Mouse (Mus musculus) lung, adult 18-20 months (tissue): ENCODE results near the gene B4galt1.

Experiments
- DNase-seq, 2 experiments: peaks; one replicate each; pipeline ENCODE4 v3.0.0; 2022; ENCODE audit warnings: mixed read lengths in 2 of 2

B4galt1 gene

DNA sequence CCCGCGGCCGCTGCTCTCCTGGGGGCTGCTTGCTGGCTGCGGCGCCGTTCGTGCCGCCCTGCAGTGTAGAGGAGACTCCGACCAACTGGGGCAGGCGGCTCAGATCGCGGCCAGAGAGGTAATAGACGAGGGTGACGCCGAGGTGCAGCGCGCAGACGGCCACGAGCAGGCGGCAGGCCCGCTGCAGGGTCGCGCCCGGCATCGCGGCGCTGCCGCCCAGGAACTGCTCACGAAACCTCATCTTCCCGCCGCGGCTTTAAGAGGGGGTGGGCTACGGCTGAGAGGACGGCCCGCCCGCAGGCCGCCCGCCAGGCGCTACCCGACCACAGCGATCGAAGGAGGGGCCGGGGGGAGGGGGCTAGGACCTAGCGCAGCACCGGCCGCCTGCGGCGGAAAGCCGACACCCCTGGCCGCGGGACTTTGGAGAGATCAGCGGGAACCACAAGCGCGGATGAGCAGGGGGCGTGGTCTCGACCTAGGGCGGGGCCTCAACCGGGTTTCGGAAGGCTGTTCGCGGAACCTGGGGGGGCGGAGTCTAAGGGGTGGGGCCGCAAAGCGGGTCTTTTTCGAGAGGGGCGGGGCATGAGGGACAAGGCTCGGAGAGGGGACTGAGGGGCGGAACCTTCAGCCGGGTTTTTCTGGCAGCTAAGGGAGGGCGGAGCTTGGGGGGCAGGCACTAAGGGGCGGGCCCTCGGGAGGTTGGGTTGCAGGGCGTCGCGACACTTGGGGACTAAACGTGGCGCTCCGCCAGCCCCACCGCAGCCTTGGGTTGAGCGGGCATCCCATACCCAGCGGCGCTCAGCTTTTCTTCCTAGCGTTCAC is at the start of gene B4galt1:
TSS of gene B4galt1 (minus strand) at position 441 of the 822 bp plus-strand sequence.
- DNase-seq = peak; percentile 99 to 100

DNA sequence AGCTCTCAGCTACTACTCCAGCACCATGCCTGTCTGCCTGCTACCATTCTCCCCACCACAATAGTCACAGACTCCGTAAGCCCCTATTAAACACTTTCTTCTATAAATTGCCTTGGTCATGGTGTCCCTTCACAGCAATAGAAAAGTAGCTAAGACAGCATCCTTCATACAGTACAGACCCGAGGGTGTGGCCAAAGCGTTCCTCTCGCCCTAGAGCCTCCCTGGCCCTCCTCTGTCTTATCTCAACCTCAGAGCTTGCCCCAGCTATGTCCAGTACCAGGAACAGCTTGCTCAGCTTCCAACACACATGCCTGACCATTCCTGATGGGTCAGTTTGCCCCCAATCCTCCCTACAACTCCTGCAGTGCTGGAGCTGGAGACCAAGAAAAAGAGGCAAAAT is 46.8 kb upstream of the B4galt1 start:
- no peak for DNase-seq

DNA sequence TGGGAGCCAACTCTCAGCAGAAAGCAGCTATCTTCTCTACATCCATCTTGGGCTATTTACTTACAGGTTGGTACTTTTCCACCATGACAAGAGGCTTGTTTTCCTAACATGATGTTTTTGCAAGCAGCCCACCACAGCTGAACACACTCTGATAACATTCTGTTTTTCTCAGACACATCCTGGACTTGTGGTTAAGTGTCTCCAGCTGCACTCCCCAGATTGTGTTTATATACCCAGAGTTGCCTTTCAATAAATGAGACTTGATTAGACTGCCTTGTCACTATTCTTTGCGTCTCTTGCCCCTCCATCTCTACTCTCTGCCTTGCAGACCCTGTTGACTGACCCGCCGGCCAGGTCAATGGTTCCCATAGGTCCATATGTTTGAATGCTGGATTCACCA is 46.3 kb upstream of the B4galt1 start:
- DNase-seq = no peak

DNA sequence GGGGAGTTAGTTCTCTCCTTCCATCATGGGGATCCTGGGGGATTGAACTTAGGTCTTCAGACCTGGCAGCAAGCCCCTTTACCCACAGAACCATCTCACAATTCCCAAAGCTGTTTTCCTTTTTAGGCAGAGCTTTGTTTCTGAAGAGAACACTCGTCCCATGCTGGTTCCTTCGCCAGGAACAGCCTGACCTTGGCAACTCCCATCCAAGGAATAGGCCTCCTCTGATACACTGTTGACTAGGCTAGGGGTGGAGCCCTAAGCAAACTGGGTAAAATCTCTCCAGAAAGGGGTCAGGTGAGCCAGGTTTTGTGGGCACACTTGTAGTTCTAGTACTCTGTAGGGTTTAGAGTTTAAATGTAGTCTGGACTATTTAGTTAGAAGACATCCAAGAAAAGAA is 45.5 kb upstream of the B4galt1 start:
- no peak for DNase-seq

DNA sequence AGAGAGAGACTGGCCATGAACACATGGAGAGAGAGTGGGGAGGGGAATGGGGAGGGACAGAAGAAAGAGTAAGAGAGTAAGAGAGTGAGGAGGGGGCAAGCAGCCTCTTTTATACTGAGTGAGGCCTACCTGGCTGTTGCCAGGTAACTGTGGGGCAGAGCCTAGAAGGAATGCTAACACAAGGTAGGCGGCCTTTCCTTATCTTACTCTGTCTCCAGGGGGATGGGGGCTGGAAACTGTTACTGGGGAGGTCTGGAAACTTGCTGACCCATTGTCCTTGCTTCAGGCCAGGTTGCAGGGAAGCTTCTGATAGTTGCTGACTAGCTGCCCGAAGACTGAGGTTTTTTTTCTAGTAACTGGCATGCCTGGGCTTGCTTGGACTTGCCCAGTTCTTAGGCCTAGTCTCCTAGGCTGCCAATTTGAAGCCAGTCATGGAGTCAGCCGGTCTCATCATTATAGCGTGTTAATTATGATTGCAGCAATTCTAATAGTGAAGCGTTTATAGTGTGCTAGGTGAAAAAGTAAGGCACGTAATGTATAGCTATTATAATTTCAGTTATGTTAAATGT is 44.8 kb upstream of the B4galt1 start:
- DNase-seq = peak in 1 of 2 experiments; percentile 57

DNA sequence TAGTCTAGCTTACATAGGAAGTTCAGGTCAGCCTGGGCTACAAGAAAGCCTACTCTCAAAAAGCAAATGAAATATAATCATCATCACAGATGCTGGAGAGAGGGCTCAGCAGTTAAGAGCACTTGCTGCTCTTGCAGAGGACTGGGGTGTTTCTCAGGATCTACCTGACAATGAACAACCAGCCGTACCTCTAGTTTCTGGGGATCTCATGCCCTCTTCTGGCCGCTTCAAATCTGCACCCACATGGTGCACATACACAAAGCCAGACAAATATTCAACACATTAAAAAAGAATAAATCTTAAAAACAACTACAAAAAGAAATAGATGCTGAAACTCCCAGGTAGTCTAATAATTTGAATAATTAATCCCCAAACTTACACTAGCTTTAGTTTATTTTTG is 41.8 kb upstream of the B4galt1 start:
- DNase-seq = no peak

DNA sequence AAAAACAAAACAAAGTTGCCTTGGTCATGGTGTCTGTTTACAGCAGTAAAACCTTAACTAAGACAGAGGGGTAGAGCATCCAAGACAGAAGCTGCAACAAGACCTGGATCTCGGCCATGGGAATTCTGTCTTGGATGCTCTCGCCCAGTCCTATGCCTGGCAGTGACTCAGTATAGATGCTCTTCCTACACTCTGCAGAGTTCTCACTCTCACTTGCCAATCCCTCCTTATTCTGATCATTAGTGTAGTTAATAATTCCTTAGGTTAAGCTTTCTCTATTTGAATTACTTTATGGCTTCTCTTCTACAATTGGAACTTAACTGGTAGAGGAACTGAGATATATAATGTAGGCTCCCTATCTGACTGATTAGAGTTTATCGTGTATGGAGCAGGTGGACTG is 41.3 kb upstream of the B4galt1 start:
- DNase-seq = no peak

DNA sequence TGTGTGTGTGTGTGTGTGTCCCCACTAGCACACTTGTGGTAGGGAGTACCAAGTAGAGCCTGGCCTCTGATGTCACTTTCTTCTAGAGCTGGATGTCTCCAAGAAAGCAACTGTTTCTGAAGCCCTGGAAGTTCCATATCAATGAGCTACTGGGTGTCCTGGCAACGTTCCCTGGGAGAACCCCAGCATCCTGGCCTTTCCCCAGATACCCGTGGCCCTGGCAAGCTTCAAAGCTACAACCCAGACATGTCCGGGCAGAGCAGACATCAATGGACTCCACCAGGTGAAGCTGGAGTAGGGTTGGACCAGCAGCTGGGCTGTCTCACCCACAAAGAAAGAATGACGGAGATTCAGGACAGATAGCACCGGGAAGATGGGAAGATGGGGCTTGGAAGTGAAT is 37.4 kb upstream of the B4galt1 start:
- DNase-seq = no peak

DNA sequence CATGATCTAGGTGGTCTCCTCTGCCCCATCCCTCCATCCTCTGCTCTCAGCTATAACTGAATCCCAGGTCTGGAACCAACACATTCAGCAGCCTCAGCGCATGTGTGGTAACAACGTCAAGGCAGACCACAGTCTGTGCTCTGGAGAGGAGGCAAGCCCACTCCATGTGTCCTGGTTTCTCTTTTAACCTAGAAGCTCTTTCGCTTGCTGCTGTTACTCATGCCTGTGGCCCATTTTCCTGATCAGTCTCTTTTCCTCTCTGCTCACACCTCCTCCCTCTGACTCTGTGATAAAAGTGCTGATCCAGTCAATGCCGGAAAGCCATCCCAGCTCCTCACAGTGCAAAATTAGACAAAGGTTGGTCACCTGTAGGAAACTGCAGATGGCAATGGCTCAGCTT is 36.2 kb upstream of the B4galt1 start:
- no peak for DNase-seq

DNA sequence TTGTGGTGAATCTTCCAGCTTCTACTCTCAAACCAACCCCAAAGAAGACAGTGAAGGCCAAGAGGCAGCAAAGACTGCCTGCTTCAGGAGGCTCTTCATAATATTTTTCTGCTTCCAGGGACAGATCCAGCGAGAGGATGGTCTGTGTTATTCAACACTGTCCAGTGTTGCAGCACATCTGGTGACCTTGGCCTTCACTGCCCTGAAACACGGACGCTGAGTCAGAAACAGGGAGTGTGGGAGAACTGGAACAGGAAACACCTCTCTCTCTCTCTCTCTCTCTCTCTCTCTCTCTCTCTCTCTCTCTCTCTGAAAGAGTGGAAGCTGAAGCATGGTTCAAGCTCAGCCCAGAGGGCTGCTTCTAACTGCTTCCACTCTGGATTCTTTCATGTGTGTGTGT is 35.4 kb upstream of the B4galt1 start:
- peak in 1 of 2 experiments; percentile 37 for DNase-seq

DNA sequence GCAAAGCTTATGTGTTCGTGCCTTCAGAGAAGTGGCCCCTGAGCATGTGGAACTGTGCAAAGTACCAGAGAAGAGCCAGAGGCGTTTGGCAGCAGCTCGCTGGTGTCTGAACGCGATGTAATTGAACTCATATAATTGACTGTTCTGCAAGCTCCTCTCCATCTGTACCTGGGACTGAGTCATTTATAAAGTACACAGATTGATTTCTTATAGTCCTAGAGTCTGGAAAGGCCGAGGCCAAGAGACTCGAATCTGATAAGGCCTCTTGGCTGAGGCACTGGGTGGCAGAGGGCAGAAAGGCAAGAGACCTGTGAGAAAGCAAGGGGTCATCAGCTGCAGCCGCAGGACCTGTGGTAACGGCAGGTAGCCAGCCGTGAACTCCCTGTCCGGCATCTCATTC is 35.0 kb upstream of the B4galt1 start:
- DNase-seq = no peak

DNA sequence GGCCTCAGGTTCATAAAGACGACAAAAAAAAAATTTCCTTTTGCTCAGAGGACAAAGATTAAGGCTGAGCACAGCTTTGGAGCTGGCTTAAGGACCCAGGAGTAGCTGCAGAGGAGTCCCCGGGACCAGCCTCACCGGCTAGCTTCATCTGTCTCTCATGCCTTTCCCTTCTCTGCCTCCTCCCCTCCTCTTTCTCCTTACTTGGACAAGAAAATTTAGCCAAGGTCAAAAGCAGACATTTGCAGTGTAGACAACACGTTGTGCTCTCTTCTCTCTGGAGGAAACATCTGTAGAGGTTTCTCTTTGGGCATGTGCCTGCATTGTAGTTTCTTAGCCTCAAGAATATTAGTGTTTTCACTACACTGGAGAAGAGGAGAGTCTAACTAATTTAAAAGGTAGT is 32.1 kb upstream of the B4galt1 start:
- DNase-seq = no peak

DNA sequence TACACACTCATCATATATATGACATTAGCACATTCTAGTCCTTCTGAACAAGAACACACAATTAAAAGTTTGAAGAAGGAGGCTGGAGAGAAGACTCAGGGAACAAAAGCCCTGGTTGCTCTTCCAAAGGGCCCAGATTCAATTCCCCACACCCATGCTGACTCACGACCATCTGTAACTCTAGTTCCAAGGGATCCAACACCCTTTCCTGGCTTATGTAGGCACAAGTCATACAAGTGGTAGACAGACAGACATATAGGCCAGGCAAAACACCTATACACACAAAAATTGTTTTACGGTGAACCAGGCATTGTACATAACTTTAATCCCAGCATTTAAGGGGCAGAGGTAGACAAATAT is 31.3 kb upstream of the B4galt1 start:
- DNase-seq = no peak

DNA sequence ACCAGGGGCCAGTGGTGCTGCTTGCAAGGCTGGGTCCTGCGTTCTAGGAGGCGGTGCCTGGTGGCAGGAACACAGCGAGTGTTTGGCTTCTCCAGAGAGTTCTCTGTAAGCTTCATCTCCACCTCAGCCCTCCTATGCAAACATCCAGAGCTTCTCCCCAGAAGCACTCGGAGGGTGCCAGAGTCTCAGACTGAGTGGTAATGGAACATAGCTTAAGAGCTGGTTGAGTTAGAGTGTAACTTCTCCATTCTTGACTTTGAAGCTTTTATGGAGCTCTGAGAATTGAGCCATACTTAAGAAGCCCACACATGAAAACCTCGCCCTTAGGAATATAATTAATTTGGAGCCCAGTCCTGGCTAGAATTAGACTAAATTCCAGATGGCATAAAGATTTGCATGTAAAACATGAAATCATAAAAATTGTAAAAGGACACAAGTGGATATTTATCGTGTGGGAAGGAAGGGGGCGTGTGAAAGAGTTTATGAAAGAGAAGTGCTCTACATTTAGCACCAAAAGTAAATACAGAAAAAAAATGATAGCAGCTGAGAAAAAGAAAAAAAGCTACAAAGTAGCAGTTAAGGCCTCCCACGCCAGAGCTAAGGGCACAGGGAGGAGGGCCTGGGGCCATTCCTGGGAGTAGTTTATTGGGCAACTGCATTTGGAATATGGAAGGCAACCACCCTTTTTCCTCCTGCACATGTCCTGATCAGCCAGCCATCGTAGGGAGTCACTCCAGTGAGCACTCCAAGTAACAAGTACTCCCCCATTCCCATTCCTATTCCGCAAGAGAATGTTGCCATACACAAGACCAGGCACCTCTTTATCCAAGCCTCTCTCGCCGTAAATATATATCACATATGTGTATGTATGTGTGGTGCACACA is 30.7 kb upstream of the B4galt1 start:
- DNase-seq = peak in 1 of 2 experiments; percentile 24

DNA sequence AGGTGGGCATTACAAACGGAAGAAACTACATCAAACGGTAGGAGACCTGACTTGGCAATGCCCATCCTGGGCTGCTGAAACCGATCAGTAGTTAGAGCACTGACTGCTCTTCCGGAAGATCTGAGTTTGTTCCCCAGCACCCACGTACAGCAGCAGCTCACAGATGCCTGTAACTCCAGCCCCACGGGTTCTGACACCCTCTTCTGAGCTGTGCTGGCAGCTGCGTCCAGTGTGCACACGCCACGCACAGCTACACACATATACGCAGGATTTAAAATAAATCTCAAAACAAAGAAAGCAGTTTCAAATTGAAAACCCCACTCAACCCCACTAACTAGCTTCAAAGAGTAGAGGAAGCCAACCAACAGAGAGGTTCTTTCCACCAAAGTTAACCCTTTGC is 29.4 kb upstream of the B4galt1 start:
- no peak for DNase-seq

DNA sequence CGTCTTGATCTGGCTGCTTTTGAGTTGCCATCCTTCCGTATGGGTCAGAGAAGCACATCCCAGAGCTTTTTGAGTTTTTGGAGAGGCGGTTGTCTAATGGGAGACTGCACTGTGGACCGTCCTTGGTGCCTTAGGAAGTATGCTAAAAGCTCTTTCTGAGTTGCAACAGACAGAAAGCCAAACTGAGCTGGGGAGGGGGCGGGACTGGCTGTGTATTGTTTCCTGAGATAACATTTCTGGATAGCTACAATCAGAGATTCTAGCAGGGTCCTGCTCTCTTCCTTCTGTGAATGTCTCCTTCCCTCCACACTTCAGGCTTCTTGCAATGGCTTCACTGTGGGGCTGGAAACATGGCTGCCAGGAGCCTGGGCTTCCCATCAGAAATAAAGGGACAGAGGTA is 23.7 kb upstream of the B4galt1 start:
- no peak for DNase-seq

DNA sequence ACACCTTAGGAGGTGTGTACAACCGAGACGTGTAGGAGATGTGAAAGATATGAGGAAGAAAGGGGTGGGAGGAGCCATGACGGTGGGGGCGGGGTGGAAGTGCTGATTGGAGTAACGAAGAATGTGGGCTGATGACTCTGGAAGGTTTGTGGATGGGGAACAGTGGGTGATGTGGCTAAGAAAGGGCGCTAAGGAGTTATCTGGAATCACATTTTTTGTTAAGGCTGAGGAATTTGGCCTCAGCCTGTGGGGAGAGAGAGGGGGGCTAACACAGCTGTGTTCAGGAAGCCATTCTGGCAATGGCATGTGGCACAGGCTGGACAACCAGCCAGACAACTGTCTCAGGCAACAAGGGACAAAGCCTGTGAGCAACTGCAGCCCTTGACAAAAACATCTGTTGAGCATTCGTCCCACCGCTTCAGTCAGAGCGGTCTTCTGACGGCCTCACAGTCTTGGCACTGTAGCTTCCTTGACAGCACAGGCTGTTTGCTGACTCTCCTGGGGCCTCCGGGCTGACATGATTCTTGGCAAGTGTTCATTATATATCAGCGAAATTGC is 23.1 kb upstream of the B4galt1 start:
- DNase-seq = peak; percentile 60 to 67

DNA sequence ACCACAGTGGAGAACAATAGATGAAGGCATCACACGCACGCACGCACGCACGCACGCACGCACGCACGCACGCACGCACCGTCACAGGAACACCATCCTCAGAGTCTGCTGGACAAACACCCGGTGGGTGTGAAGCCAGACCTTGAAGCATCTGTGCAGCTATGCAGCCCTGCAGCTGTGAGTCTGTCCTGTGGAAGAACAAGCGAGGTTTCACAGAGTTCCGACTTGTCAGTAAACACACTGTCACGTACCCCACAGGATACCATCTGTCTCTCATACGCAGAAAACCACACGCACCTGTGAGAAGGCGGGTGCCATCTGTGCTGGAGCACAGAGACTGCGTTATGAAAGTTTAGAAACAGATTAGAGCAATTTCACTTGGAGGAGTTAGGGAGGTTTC is 22.0 kb upstream of the B4galt1 start:
- DNase-seq = no peak

DNA sequence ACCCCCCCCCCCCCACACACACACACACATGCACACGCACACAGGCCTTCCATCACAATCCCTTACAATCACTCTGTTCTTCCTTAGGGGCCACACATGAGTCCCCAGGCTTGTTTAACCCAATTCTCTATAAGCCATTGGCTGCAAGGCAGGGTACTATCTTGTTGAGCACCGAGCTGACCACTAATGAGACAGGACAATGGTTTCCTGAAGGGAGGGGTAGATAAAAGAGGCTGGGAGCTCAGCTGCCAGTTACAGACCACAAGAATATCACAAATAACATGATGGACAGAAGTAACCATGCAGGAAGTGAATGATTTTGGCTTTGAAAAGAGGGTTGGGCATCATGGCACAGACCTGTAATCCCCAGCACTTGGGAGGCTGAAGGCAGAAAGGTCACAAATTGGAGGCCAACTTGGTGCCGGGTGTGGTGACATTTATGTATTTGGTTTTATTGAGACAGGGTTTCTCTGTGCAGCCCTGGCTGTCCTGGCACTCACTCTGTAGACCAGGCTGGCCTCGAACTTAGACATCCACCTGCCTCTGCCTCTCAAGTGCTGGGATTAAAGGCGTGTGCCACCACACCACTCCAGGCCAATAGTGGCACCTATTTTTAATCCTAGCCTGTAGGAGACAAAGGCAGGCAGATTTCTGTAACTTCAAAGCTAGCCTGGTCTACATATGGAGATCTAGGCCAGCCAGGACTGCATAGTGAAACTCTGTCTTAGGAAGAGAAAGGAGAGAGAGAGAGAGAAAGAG is 21.2 kb upstream of the B4galt1 start:
- DNase-seq = no peak

DNA sequence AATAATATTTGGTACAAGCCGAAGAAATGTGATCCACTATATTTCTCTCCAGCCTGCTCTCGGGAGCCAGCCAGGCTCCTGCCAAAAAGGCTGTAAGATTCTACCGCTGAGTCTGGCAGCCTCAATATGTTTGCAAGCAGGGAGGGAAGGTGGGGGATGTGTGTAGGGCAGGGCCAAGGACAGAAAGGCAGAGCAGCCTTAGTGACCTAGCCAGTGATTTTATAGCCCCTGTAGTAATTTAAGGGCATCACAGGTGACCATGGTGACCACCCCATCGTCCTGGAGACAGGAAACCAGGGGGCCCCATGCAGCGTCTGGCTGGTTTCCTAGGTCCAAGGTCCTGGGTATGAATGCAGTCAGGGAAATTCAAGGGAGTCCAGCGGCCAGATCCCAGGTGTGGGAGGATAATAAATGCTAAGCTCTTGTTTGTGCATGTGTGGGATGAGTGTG is 20.4 kb upstream of the B4galt1 start:
- no peak for DNase-seq

DNA sequence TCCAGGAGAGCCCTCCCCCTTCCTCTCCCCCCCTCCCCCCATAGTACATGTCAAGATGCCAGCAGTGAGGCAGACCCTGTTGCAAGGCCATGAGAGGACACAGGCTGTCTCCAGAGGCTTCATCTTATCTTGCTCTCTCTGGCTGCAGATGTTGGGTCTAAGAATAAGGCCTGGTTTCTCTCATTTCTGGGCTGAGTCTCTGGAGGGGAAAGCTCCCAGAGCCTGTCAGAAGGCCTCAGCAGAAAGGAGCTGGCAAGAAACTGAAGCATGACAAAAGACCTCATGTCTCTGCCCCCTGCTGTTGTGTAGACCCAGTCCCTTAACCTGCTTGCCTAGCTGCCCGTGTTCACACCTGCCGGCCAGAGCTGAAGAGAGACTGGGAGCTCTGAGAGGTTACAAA is 19.5 kb upstream of the B4galt1 start:
- no peak for DNase-seq

DNA sequence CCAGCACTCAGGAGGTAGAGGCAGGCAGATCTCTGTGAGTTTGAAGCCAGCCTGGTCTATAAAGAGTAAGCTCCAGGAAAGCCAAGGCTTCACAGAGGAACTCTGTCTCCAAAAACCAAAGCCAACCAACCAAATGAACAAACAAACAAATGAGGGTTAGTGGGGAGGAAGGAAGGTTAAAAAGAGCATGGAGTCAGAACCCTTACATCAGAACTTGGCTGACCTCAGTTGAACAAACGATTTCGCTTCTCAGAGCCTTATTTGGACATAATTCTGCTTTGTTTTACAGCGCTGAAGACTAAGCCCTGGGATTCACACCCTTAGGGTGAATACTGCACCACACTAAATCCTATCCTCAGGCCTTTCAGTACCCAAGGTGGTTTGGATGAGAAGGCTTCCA is 18.3 kb upstream of the B4galt1 start:
- DNase-seq = no peak

DNA sequence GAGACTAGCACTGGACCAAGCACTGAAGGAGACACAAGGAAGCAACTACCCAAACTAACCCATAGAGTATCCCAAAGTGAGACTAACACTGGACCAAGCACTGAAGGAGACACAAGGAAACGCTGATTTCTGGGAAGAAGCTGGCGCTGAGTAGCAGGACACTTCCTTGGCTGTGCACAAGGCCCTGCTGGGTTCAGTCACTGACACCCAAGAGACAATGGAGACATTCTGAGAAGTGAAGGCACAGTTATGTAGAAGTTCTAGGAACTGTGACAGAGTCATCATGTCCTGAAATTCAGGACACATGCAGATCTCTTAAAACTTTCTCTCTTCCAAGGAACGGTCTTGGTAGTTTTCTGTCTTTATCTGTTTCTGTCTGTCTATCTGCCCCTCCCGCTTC is 16.4 kb upstream of the B4galt1 start:
- DNase-seq = peak in 1 of 2 experiments; percentile 63
